8 mouse cellular contexts compared by ENCODE assay signal in the genomic region with DNA sequence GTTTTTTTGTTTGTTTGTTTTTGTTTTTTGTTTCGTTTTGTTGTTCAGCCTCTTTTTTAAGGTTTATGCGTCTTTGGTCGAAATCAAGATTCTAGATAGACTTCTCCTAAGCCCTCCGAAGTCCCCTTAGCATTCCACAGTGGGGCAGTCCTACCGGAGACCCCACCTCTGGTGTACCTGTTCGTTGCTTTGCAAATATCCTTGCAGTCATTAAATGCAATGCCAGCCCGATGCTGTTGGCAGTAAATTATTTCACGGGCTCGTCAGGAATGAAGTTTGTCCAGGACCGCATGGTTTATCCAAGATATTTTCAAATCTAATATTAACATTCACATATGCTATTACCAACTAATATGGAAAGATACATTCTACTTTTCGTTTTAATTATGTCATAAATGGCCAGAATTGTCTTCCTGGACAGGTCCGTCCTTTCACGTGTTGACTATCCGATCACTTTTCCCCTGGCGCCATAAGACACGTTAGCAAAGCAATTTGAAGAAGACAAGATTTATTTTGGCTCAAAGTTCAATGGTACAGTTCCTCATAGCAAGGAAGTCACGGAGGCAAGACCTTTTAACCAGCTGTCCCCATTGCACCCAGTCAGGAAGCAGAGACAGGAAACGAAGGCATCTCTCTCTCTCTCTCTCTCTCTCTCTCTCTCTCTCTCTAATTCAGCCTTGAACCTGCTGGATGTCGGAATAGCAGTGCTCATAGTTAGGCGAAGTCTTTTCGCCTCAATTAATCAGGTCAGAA. TPM values are rescaled to one million over a fixed set of nuclear protein-coding genes. Genes with fewer than 3 reads are reported as not detected.
A peak's percentile ranks its signal among the peaks of the same experiment; 100 is the strongest.
DNase-seq lines count a peak whose midpoint lies in the region; ATAC-seq lines count a peak whose summit lies in the region.

No protein-coding gene starts in this region.

- H3K4me1 ChIP-seq in lung, embryonic 15.5 days = no peaks in the 10 kb centered on the region
- H3K4me1 ChIP-seq in brown adipose tissue, adult 24 weeks (ENCODE audit: control insufficient read depth, insufficient read depth, insufficient read length, low read length) = peaks cover 3% of the 10 kb centered on the region; the same call in 1 of the 2 replicates
- peaks cover 10% of the 10 kb centered on the region; the same call in 1 of the 2 replicates for H3K4me1 ChIP-seq in kidney, embryonic 16.5 days (ENCODE audit: insufficient read depth, low read length)
- no peaks in the 10 kb centered on the region for H3K4me1 ChIP-seq in midbrain, embryonic 12.5 days

- H3K36me3 ChIP-seq in lung, embryonic 15.5 days = 0 out of 2 replicates have a peak, but pooled peaks cover 10% of the 10 kb centered on the region
- H3K36me3 ChIP-seq in kidney, embryonic 16.5 days (ENCODE audit: insufficient read depth, low read length) = peaks cover 20% of the 10 kb centered on the region
- peaks cover 21% of the 10 kb centered on the region for H3K36me3 ChIP-seq in midbrain, embryonic 12.5 days

- peak; percentile 56; the same call in 1 of the 2 replicates for ATAC-seq in lung, embryonic 15.5 days (ENCODE audit: borderline replicate concordance, extremely low read depth, low FRiP score, low TSS enrichment)
- peak; percentile 83 for ATAC-seq in kidney, embryonic 16.5 days (ENCODE audit: low FRiP score, low TSS enrichment)
- ATAC-seq in midbrain, embryonic 12.5 days (ENCODE audit: low FRiP score, low read depth) = peak; percentile 65

- H3K27ac ChIP-seq in lung, embryonic 15.5 days = peak overlapping the region; percentile 69
- H3K27ac ChIP-seq in brown adipose tissue, adult 24 weeks (replicated peaks; ENCODE audit: low read depth, low read length) = 0 out of 2 replicates have a peak overlapping the region, but pooled peaks have one; percentile 41
- peak overlapping the region; percentile 74 for H3K27ac ChIP-seq in kidney, embryonic 16.5 days (ENCODE audit: low read length)
- H3K27ac ChIP-seq in midbrain, embryonic 12.5 days (replicated peaks) = peak overlapping the region; percentile 73

- peak overlapping the region; percentile 75 for H3K4me2 ChIP-seq in lung, embryonic 15.5 days
- H3K4me2 ChIP-seq in kidney, embryonic 16.5 days (replicated peaks; ENCODE audit: low read depth, low read length) = peak overlapping the region; percentile 70
- H3K4me2 ChIP-seq in midbrain, embryonic 12.5 days (replicated peaks) = peak overlapping the region; percentile 67

- H3K9me3 ChIP-seq in lung, embryonic 15.5 days = no peaks in the 10 kb centered on the region
- H3K9me3 ChIP-seq in kidney, embryonic 16.5 days (ENCODE audit: low read length) = no peaks in the 10 kb centered on the region
- no peaks in the 10 kb centered on the region for H3K9me3 ChIP-seq in midbrain, embryonic 12.5 days

- peak overlapping the region; percentile 81 for H3K4me3 ChIP-seq in lung, embryonic 15.5 days
- H3K4me3 ChIP-seq in brown adipose tissue, adult 24 weeks (ENCODE audit: insufficient read depth, low read depth, low read length) = peak overlapping the region; percentile 79
- H3K4me3 ChIP-seq in kidney, embryonic 16.5 days (ENCODE audit: low read length) = peak overlapping the region; percentile 63
- peak overlapping the region; percentile 70 for H3K4me3 ChIP-seq in midbrain, embryonic 12.5 days

- H3K27me3 ChIP-seq in lung, embryonic 15.5 days = no peaks in the 10 kb centered on the region
- no peaks in the 10 kb centered on the region for H3K27me3 ChIP-seq in kidney, embryonic 16.5 days (ENCODE audit: insufficient read depth, low read length)
- no peaks in the 10 kb centered on the region for H3K27me3 ChIP-seq in midbrain, embryonic 12.5 days

- no peak for DNase-seq in lung, postnatal 25 days (ENCODE audit: low spot score)
- peak; percentile 27 for DNase-seq in forelimb bud, embryonic 11.5 days (ENCODE audit: low read depth, low spot score)
- DNase-seq in layer of hippocampus, postnatal 36 days = no peak
- DNase-seq in left cerebral cortex, adult 11 months (ENCODE audit: low spot score) = no peak

- 15% methylated on average over 21 of the region's 21 CpGs for WGBS in lung, embryonic 15.5 days
- WGBS in kidney, embryonic 16.5 days = 13% methylated on average over 21 of the region's 21 CpGs
- WGBS in midbrain, embryonic 12.5 days = 22% methylated on average over 21 of the region's 21 CpGs

- H3K9ac ChIP-seq in lung, embryonic 15.5 days = peak overlapping the region; percentile 40; the same call in 1 of the 2 replicates
- peak overlapping the region; percentile 66 for H3K9ac ChIP-seq in kidney, embryonic 16.5 days (replicated peaks; ENCODE audit: low read length)
- peak overlapping the region; percentile 43 for H3K9ac ChIP-seq in midbrain, embryonic 12.5 days (replicated peaks)

RNA-seq across cellular contexts. Expression of a gene that starts 0.5 kb away (rescaled TPM):
- 33.2 and 33.5 TPM in 2 replicates for polyA plus RNA-seq in lung, embryonic 15.5 days (2015; fragmentation: Nextera tagmentation; extraction: Ambion mirVana)
- 10.2 and 11.0 TPM in 2 replicates for polyA plus RNA-seq in brown adipose tissue, adult 24 weeks (2012; ENCODE audit: insufficient read depth, insufficient read length, missing spikeins)
- polyA plus RNA-seq in kidney, embryonic 16.5 days (2015; fragmentation: Nextera tagmentation; extraction: Ambion mirVana) = 33.2 and 33.3 TPM in 2 replicates
- 39.4 and 40.0 TPM in 2 replicates for polyA plus RNA-seq in midbrain, embryonic 12.5 days (2016; fragmentation: Nextera tagmentation; extraction: Ambion mirVana)
- total RNA-seq in layer of hippocampus, postnatal 36 days (2021) = 10 to 100 TPM; 35.7 to 39.7 TPM
